Mouse (Mus musculus): ENCODE measurements around the gene Phldb1. TPM values are rescaled to one million over a fixed set of nuclear protein-coding genes. Genes with fewer than 3 reads are reported as not detected.
A peak's percentile ranks its signal among the peaks of the same experiment; 100 is the strongest.
"Not testable (repeated sequence)": the region's sequence is repeated elsewhere in the genome, so short reads cannot be mapped to it uniquely, and the experiment has no call there.

The Phldb1 gene
- total RNA-seq, 1 experiment from 2014 or later, result not detected

GRCm38 (mm10) chr9:44638726-44639125 lies 96.3 kb downstream of the Phldb1 start:
- not testable (repeated sequence) for ATAC-seq (ENCODE audit: extremely low read depth, insufficient number of reproducible peaks, low FRiP score, poor library complexity, severe bottlenecking)

DNA sequence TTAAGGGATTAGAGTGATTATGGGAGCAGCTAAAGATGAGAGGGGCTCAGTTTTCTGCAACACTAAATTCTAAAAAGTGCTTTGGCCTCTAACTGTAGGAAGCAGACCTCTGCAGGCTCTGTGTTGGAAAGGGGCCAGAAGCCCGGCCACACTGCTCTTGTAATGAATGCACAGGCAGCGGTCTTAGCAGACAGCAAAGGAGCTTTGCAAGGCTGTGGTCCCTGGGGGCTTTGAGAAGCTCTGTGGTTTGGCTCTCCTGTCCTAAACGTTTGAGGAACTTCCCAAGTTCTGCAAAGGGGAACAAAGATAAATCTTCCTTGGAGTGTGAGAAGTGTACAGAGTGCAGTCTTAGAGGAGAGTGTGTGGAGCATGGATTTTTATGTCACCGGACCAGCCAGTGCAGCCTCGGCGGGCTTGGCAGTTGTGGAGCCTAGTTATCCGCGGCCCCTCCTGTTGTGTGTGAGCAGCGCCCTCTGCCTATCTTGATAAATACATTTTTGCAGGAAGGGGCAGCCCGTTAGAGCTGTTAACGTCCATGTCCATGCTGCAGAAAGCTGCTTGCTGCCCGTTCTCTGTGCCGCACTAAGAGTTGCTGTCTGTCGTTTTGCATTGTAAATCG lies 97.3 kb downstream of the Phldb1 start:
- ATAC-seq (ENCODE audit: extremely low read depth, insufficient number of reproducible peaks, low FRiP score, poor library complexity, severe bottlenecking), result 0 out of 2 replicates have a peak, but pooled peaks have one; percentile 32

Other genes starting within 250 kb of the Phldb1 start
- 207 and 222 TPM in 2 replicates for gene Cxcr5, start 173.3 kb downstream of the Phldb1 start, total RNA-seq (2017)
- gene Ddx6, start 130.3 kb downstream of the Phldb1 start, total RNA-seq (2017), result 301 and 311 TPM in 2 replicates
- gene Treh, start 62.0 kb downstream of the Phldb1 start, total RNA-seq (2017), result not detected in 2 replicates
- 130 and 132 TPM in 2 replicates for gene Arcn1, start 32.6 kb upstream of the Phldb1 start, total RNA-seq (2017)
- 49.6 and 51.0 TPM in 2 replicates for gene Ift46, start 32.7 kb upstream of the Phldb1 start, total RNA-seq (2017)
- 0.25 TPM in 1 of 2 replicates, not detected in the other for gene Tmem25, start 64.1 kb upstream of the Phldb1 start, total RNA-seq (2017)
- 0.93 and 1.4 TPM in 2 replicates for gene Ttc36, start 67.9 kb upstream of the Phldb1 start, total RNA-seq (2017)
- 56.5 and 64.5 TPM in 2 replicates for gene Kmt2a, start 146.1 kb upstream of the Phldb1 start, total RNA-seq (2017)
- gene Atp5l, start 185.5 kb upstream of the Phldb1 start, total RNA-seq (2017), result 48.6 and 74.2 TPM in 2 replicates
- 45.8 and 48.0 TPM in 2 replicates for gene Ube4a, start 230.4 kb upstream of the Phldb1 start, total RNA-seq (2017)
- gene Cd3g, start 245.2 kb upstream of the Phldb1 start, total RNA-seq (2017), result 81.3 and 90.1 TPM in 2 replicates
- gene Cd3d, start 246.6 kb upstream of the Phldb1 start, total RNA-seq (2017), result 18.5 and 21.4 TPM in 2 replicates

Measured in neutrophil, adult 5-6 weeks (primary cell).